Mouse (Mus musculus) forebrain, embryonic 12.5 days (tissue): ENCODE measurements around the gene Furin. TPM values are rescaled to one million over a fixed set of nuclear protein-coding genes. Genes with fewer than 3 reads are reported as not detected.
"Not testable (repeated sequence)": the region's sequence is repeated elsewhere in the genome, so short reads cannot be mapped to it uniquely, and the experiment has no call there.

Source experiments
- ATAC-seq: fragments of 200-750 bp; cut with Nextera tagmentation; 2 replicates; pipeline ENCODE4 v1.8.0; 2017; ENCODE audit warnings: moderate TSS enrichment; ENCODE audit not compliant: low FRiP score
- H3K27ac ChIP-seq: fragments of 300-500 bp; sonication (generic); 2 replicates; pipeline ENCODE4 v1.5.1; 2016; ENCODE audit warnings: mild to moderate bottlenecking
- H3K27me3 ChIP-seq: fragments of 300-500 bp; sonication (generic); 2 replicates; pipeline ENCODE4 v1.6.1; 2016; ENCODE audit warnings: mild to moderate bottlenecking
- H3K36me3 ChIP-seq: fragments of 300-500 bp; sonication (generic); replicated peaks from 2 replicates; pipeline ENCODE4 v1.6.1; 2016; ENCODE audit warnings: mild to moderate bottlenecking
- H3K4me1 ChIP-seq: fragments of 300-500 bp; sonication (generic); 2 replicates; pipeline ENCODE4 v1.6.1; 2016
- H3K4me2 ChIP-seq: fragments of 300-500 bp; sonication (generic); 2 replicates; pipeline ENCODE4 v1.6.1; 2016; ENCODE audit warnings: mild to moderate bottlenecking, moderate library complexity
- H3K4me3 ChIP-seq: fragments of 300-500 bp; sonication (generic); replicated peaks from 2 replicates; pipeline ENCODE4 v1.5.1; 2016; ENCODE audit warnings: mild to moderate bottlenecking
- H3K9ac ChIP-seq: fragments of 300-500 bp; sonication (generic); 2 replicates; pipeline ENCODE4 v1.6.1; 2016; ENCODE audit warnings: mild to moderate bottlenecking
- H3K9me3 ChIP-seq: fragments of 300-500 bp; sonication (generic); 2 replicates; pipeline ENCODE4 v1.6.1; 2016
- WGBS: fragments of 180-500 bp; shearing (Covaris S2); methylation state at CpG from one replicate; pipeline ENCODE4 v1.1.7; 2016; 5-methylcytosine and 5-hydroxymethylcytosine counted together
- polyA plus RNA-seq: library from polyadenylated mRNA; unstranded; fragments of >200 nt; fragmentation: Nextera tagmentation; extraction: Ambion mirVana; gene quantifications from 2 replicates; pipeline ENCODE4 v1.2.1, GENCODE M21; 2016

The Furin gene
- polyA plus RNA-seq, 1 experiment from 2014 or later, result 4.3 TPM

GRCm38 (mm10) chr7:80404101-80404894 lies 938 bp downstream of the Furin start:
- no peak overlapping the region for H3K27ac ChIP-seq
- no peak overlapping the region for H3K4me3 ChIP-seq
- H3K4me2 ChIP-seq, result no peak overlapping the region
- ATAC-seq, result no peak
- no peak overlapping the region for H3K9ac ChIP-seq
- 71% methylated on average over 7 of the region's 7 CpGs for WGBS
- H3K4me1 ChIP-seq, result peaks cover 24% of the 10 kb centered on the region
- H3K27me3 ChIP-seq, result peaks cover 25% of the 10 kb centered on the region
- no peaks in the 10 kb centered on the region for H3K9me3 ChIP-seq
- no peaks in the 10 kb centered on the region for H3K36me3 ChIP-seq

DNA sequence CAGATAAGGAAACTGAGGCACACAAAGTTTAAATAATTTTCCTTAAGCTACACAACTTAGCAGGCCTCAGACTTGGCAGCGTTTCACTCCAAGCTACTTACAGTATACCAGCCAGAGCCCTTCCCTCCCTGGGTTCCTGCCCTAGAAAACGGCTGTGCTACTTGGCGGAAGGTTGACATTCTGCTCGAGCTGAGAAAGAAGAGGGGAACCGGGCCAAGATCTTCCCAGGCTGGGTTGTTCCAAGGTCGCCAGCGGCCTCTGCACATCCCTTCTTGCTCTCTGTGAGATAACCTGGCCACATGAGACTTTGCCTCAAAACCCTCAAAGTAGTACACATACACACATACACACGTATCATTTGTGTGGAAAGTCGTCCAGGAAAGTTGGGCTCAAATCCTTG lies 1.7 kb downstream of the Furin start:
- Histone ChIP-seq H3K9ac (no peak overlapping the region), H3K27ac (no peak overlapping the region), H3K9me3 (no peaks in the 10 kb centered on the region), H3K4me3 (no peak overlapping the region), H3K4me2 (no peak overlapping the region), H3K4me1 (peaks cover 28% of the 10 kb centered on the region), H3K36me3 (no peaks in the 10 kb centered on the region), H3K27me3 (peaks cover 25% of the 10 kb centered on the region)
- no peak for ATAC-seq
- 61% methylated on average over 9 of the region's 9 CpGs for WGBS

GRCm38 (mm10) chr7:80402651-80403321 lies 2.5 kb downstream of the Furin start:
- 1% methylated on average over 39 of the region's 92 CpGs for WGBS
- H3K36me3 ChIP-seq, result peaks cover 2% of the 10 kb centered on the region; the same call in 1 of the 2 replicates
- peak overlapping the region; percentile 95 for H3K9ac ChIP-seq
- H3K4me3 ChIP-seq, result peak overlapping the region; percentile 93
- H3K4me1 ChIP-seq, result peaks cover 28% of the 10 kb centered on the region
- H3K27me3 ChIP-seq, result peaks cover 25% of the 10 kb centered on the region
- peak overlapping the region; percentile 77 for H3K27ac ChIP-seq
- peak; percentile 76 for ATAC-seq
- no peaks in the 10 kb centered on the region for H3K9me3 ChIP-seq
- peak overlapping the region; percentile 97 for H3K4me2 ChIP-seq

DNA sequence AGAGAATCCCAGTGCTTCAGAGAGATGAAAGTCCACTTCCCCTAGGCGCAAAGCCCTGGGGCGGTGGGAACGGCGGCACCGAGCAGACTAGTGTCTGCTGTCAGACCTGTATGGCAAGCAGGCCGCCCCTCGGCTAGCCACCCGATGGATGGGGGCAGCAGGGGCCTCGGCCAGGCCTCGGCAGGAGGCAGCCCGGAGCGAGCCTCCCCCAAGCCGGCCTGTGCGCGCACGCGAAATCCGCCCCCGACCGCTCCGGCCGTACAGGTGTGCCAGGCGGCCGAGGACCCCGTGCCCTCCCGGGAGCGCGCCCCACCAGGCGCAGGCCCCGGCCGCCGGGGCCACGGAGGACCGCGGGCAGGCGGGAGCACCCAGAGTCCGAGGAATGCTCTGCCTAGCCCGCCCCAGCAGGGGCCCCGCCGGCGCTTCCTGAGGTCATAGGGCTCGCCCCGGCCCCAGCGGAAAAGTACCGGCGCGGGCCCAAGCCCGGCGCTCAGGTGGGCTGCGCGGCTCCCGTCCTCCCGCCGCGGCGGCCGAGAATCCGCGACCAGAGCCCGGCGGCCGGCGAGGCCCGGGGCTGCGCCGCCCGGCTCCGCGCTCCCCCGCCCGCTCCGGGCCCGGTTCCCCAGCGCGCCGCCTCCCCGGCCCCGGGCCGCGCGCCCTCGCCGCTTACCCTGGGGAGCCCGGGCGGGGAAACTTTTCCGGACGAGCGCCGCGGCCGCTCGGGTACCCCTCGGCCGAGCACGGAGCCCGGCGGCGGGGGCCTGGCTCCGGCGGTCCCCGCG lies 3.2 kb downstream of the Furin start:
- Histone ChIP-seq H3K27ac (peak overlapping the region; percentile 69; the same call in 1 of the 2 replicates), H3K4me3 (peak overlapping the region; percentile 93), H3K27me3 (peaks cover 25% of the 10 kb centered on the region), H3K4me1 (peaks cover 28% of the 10 kb centered on the region), H3K36me3 (peaks cover 9% of the 10 kb centered on the region), H3K9ac (peak overlapping the region; percentile 95), H3K9me3 (no peaks in the 10 kb centered on the region), H3K4me2 (peak overlapping the region; percentile 97)
- under 1% methylated on average over 78 of the region's 102 CpGs for WGBS
- ATAC-seq, result peak; percentile 61

DNA sequence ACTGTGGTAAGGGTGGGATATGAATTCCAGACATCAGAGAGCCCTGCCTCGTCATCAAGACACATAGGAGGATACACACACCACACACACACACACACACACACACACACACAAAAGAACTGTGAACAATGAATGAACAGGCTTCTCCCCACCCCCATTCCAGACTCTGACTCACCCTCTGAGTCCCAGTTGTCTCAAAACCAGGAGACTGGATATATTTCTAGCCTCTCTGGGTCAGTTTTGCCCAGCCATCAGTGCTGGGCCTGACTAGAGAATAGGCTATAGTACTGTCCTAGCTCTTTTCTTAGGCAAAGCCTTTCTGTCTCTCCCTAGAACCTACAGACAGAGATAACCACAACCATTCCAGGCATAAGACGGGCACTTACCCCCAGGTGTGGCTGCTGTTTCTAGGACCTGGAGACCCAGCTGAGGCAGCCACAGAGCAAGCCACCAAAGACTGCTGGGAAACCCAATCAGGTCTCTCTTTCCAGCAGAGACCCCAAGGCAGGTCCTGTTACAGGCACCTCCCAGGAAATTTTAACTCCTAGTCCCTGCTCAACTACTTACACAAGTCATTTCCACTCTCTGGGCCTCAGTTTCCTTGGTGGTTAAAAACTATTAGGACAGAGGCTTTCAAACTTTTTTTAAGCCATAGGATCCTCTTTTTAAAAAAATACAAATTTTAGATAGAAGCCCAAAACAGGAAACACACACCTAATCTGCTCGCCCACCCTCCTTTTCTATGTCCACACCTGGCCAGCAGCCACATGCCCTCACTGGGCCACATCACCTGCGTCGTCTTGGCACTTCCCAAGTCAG lies 4.0 kb downstream of the Furin start:
- peak overlapping the region; percentile 69; the same call in 1 of the 2 replicates for H3K27ac ChIP-seq
- ATAC-seq, result peak; percentile 24; the same call in 1 of the 2 replicates
- peak overlapping the region; percentile 95 for H3K9ac ChIP-seq
- H3K4me3 ChIP-seq, result peak overlapping the region; percentile 93
- no peaks in the 10 kb centered on the region for H3K9me3 ChIP-seq
- WGBS, result 27% methylated on average over 5 of the region's 5 CpGs
- H3K27me3 ChIP-seq, result peaks cover 25% of the 10 kb centered on the region
- H3K4me2 ChIP-seq, result peak overlapping the region; percentile 97
- peaks cover 15% of the 10 kb centered on the region for H3K36me3 ChIP-seq
- peaks cover 28% of the 10 kb centered on the region for H3K4me1 ChIP-seq

DNA sequence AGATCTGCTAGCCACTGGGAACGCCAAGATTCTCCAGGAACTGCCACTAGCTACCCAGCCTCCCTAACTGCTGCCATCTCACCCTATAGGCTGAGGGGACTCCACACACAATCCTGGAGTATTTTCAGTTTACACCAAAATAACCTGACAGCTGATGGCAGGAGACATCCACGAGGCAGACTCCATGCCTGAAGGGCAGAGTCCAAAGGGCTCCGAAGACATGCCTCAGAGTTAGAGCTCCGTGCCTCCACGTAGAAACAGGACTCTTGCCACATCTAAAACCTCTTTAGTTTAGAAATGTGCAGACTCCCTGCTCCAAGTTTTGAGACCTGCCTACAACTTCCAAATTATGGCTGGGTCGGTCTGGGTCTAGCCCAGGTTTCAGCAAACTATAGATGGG lies 4.7 kb downstream of the Furin start:
- WGBS, result 74% methylated on average over 6 of the region's 6 CpGs
- H3K4me3 ChIP-seq, result 0 out of 2 replicates have a peak overlapping the region, but pooled peaks have one; percentile 93

DNA sequence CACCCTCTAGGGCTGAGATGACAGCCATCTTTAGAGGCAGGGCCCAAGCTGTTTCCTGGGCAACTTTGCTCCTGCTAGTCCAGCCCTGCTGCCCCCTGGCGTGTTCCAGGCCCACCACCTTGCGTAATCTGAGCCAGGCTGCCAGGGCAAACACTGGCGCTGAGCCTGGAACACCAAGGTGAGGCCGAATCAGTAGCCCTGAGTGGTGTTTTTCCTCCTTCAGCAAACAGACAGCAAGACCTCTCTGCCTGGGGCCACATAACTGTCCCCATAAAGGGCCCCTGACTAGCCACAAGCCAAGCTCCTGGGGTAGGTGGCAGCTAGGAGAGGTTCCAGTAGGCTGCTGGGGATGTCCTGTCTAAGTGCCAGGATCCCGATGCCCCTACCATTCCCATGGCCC lies 5.1 kb downstream of the Furin start:
- no peak for ATAC-seq
- Histone ChIP-seq H3K27me3 (peaks cover 18% of the 10 kb centered on the region), H3K4me3 (no peak overlapping the region), H3K4me1 (peaks cover 28% of the 10 kb centered on the region), H3K9ac (0 out of 2 replicates have a peak overlapping the region, but pooled peaks have one; percentile 33), H3K36me3 (peaks cover 19% of the 10 kb centered on the region), H3K4me2 (no peak overlapping the region), H3K9me3 (no peaks in the 10 kb centered on the region), H3K27ac (no peak overlapping the region)
- WGBS, result 59% methylated on average over 5 of the region's 5 CpGs

More for the DNA sequence above, 4.7 kb downstream of the Furin start:
- Histone ChIP-seq H3K4me1 (peaks cover 28% of the 10 kb centered on the region), H3K27me3 (peaks cover 23% of the 10 kb centered on the region), H3K4me2 (peak overlapping the region; percentile 97; the same call in 1 of the 2 replicates), H3K9ac (no peak overlapping the region), H3K36me3 (peaks cover 15% of the 10 kb centered on the region), H3K27ac (no peak overlapping the region), H3K9me3 (no peaks in the 10 kb centered on the region)
- no peak for ATAC-seq

DNA sequence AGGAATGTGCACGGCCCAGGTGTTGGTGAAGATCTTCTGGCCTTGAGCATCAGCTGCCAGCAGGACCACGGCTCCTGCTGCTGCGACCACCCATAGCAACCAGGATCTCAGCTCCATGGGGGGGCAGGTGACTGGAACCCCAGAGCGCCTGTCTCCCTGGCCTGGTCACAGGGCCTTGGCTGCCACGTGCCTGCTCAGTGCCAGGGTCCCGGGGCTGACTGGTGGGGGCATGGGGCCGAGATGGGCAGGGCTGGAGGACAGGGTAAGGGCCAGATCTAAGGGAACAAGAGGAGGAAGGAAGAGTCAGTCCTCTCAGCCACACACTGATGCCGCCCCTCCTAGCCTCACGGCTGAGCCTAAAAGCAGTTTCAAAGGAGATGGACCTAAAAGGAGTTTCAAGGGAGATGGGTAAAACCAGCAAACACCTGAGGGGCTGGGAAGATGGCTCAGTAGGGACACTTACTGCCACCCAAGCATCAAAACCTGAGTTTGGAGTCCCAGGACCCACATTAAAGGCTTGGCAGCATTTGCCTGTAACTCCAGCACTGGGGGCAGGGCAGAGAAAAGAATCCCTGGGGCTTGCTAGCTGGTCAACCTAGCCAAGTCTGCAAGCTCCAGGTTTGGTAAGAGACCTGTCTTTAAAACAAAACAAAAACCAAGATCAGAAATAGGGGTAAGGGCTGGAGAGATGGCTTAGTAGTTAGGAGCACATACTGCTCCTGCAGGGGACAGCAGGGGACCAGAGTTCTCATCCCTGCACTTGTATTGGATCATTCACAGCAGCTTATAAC lies 6.4 kb downstream of the Furin start:
- H3K9ac ChIP-seq, result no peak overlapping the region
- H3K36me3 ChIP-seq, result peaks cover 21% of the 10 kb centered on the region
- WGBS, result 76% methylated on average over 9 of the region's 9 CpGs
- no peaks in the 10 kb centered on the region for H3K9me3 ChIP-seq
- no peak for ATAC-seq
- peaks cover 28% of the 10 kb centered on the region for H3K4me1 ChIP-seq
- no peak overlapping the region for H3K27ac ChIP-seq
- no peak overlapping the region for H3K4me3 ChIP-seq
- H3K4me2 ChIP-seq, result no peak overlapping the region
- peaks cover 5% of the 10 kb centered on the region for H3K27me3 ChIP-seq

DNA sequence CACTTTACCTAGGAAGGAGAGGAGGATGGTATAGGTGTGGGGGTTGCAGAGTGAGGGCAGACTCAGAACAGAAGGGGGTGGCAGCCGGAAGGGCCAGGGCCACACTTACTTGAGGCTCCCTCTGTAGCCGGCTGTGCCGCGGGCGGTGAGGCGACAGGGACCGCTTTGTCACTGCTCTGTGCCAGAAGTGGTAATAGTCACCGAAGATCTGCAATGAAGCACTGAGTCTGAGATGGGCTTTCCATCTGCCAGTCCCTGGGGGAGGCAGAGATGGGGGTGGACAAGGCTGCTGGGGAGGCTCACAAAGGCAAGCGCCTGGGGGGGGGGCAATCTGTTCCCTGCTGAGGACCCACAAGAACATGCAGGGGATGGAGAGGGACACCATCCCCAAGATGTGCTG lies 7.2 kb downstream of the Furin start:
- no peak for ATAC-seq
- Histone ChIP-seq H3K4me3 (no peak overlapping the region), H3K4me1 (peaks cover 28% of the 10 kb centered on the region), H3K4me2 (no peak overlapping the region), H3K9ac (no peak overlapping the region), H3K36me3 (peaks cover 29% of the 10 kb centered on the region), H3K9me3 (no peaks in the 10 kb centered on the region), H3K27ac (no peak overlapping the region), H3K27me3 (no peaks in the 10 kb centered on the region)
- 94% methylated on average over 9 of the region's 9 CpGs for WGBS

GRCm38 (mm10) chr7:80396427-80396826 lies 8.8 kb downstream of the Furin start:
- 85% methylated on average over 4 of the region's 4 CpGs for WGBS
- not testable (repeated sequence) for H3K4me2 ChIP-seq, H3K27me3 ChIP-seq, H3K27ac ChIP-seq, H3K9ac ChIP-seq, H3K9me3 ChIP-seq, ATAC-seq, H3K4me3 ChIP-seq
- peaks cover 45% of the 10 kb centered on the region for H3K36me3 ChIP-seq
- H3K4me1 ChIP-seq, result peaks cover 22% of the 10 kb centered on the region

DNA sequence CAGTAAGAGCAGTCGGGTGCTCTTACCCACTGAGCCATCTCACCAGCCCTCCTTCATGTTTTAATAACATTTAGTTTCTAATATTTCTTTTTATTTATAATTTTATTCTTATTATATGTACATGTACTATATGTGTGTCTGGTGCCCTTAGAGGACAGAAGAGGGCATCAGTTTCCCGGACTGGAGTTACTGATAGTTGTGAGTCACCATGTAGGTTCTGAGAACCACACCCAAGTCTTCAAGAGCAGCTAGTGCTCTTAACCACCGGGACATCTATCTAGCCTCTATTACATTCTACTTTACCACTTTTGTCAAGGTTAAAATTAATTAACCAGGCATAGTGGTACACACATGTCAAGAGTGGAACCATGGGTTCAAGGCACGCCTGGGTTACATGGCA lies 10.6 kb downstream of the Furin start:
- Histone ChIP-seq H3K27ac (no peak overlapping the region), H3K9me3 (no peaks in the 10 kb centered on the region), H3K36me3 (peaks cover 58% of the 10 kb centered on the region), H3K27me3 (no peaks in the 10 kb centered on the region), H3K4me1 (peaks cover 6% of the 10 kb centered on the region; the same call in 1 of the 2 replicates), H3K4me3 (no peak overlapping the region), H3K4me2 (no peak overlapping the region), H3K9ac (no peak overlapping the region)
- ATAC-seq, result no peak
- 96% methylated on average over 4 of the region's 4 CpGs for WGBS
